ENCODE assay signal across 8 mouse cellular contexts in the genomic region with DNA sequence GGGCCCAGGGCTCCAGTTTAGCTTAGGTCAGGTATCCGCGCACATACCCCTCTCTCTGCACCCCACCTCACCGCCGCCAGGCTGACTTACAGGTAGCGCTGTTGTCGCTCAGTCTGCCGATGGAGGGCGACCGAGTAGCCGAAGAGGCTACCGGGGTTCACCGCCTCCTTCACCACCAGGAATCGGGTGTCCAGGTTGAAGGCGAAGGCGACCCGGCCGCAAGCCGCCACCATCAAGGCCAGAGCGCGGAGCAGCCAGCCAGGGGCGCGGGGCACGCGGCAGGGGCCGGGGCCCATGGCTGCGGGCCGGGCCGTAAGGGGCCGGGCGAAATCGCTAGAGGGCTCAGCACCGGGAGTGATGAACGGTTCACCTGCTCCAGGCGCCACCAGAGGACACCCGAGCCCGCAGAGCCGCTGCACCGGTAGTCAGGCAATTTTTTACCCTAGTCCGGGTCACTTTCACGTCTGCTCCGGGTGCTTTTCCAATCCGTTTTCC. TPM values are rescaled to one million over a fixed set of nuclear protein-coding genes. Genes with fewer than 3 reads are reported as not detected.
A peak's percentile ranks its signal among the peaks of the same experiment; 100 is the strongest.
DNase-seq lines count a peak whose midpoint lies in the region; ATAC-seq lines count a peak whose summit lies in the region.

No protein-coding gene starts in this region.

- H3K27ac ChIP-seq in limb, embryonic 15.5 days: no peak overlapping the region
- peak overlapping the region; percentile 85 for H3K27ac ChIP-seq in midbrain, embryonic 16.5 days (ENCODE audit: low read length)
- peak overlapping the region; percentile 94 for H3K27ac ChIP-seq in stomach, embryonic 16.5 days (ENCODE audit: low read length)

- ATAC-seq in limb, embryonic 15.5 days (ENCODE audit: insufficient number of reproducible peaks, low FRiP score, low TSS enrichment, low read depth): no peak
- peak; percentile 78 for ATAC-seq in midbrain, embryonic 16.5 days
- peak; percentile 28 for ATAC-seq in stomach, embryonic 16.5 days (ENCODE audit: insufficient read depth, low FRiP score)

- H3K9me3 ChIP-seq in limb, embryonic 15.5 days: no peaks in the 10 kb centered on the region
- H3K9me3 ChIP-seq in midbrain, embryonic 16.5 days (replicated peaks; ENCODE audit: control insufficient read depth, low read length, poor library complexity, severe bottlenecking): no peaks in the 10 kb centered on the region
- no peaks in the 10 kb centered on the region for H3K9me3 ChIP-seq in stomach, embryonic 16.5 days (replicated peaks; ENCODE audit: control insufficient read depth, low read length)

- H3K36me3 ChIP-seq in limb, embryonic 15.5 days: no peaks in the 10 kb centered on the region
- H3K36me3 ChIP-seq in midbrain, embryonic 16.5 days (ENCODE audit: control insufficient read depth, insufficient read depth, low read length): no peaks in the 10 kb centered on the region
- no peaks in the 10 kb centered on the region for H3K36me3 ChIP-seq in stomach, embryonic 16.5 days (ENCODE audit: control insufficient read depth, insufficient read depth, low read length)

- H3K9ac ChIP-seq in limb, embryonic 15.5 days: peak overlapping the region; percentile 44; the same call in 1 of the 2 replicates
- H3K9ac ChIP-seq in midbrain, embryonic 16.5 days (ENCODE audit: low read depth, low read length): peak overlapping the region; percentile 81
- H3K9ac ChIP-seq in stomach, embryonic 16.5 days (ENCODE audit: low read length): peak overlapping the region; percentile 84

- peak; percentile 32 for DNase-seq in spleen, adult 12 weeks (ENCODE audit: low spot score)
- no peak for DNase-seq in spleen, postnatal 14 days (ENCODE audit: low spot score in 2 of 2)
- DNase-seq in cerebellum, postnatal 10 days: peak; percentile 86 to 88
- DNase-seq in gastrocnemius, postnatal 10 days: peak; percentile 31
- peak; percentile 69 for DNase-seq in kidney, adult 11 months

- WGBS in limb, embryonic 15.5 days: 1% methylated on average over 42 of the region's 42 CpGs
- under 1% methylated on average over 40 of the region's 42 CpGs for WGBS in midbrain, embryonic 16.5 days
- under 1% methylated on average over 42 of the region's 42 CpGs for WGBS in stomach, embryonic 16.5 days

- H3K4me3 ChIP-seq in limb, embryonic 15.5 days: peak overlapping the region; percentile 52
- H3K4me3 ChIP-seq in midbrain, embryonic 16.5 days (ENCODE audit: low read depth, low read length): peak overlapping the region; percentile 75
- peak overlapping the region; percentile 71 for H3K4me3 ChIP-seq in stomach, embryonic 16.5 days (replicated peaks; ENCODE audit: low read length)

- H3K4me2 ChIP-seq in limb, embryonic 15.5 days: peak overlapping the region; percentile 89
- H3K4me2 ChIP-seq in midbrain, embryonic 16.5 days (ENCODE audit: low read length): peak overlapping the region; percentile 72
- peak overlapping the region; percentile 69 for H3K4me2 ChIP-seq in stomach, embryonic 16.5 days (ENCODE audit: low read depth, low read length)

- H3K27me3 ChIP-seq in limb, embryonic 15.5 days: peaks cover 65% of the 10 kb centered on the region
- H3K27me3 ChIP-seq in midbrain, embryonic 16.5 days (ENCODE audit: control insufficient read depth, insufficient read depth, low read depth, low read length): peaks cover 4% of the 10 kb centered on the region; the same call in 1 of the 2 replicates
- H3K27me3 ChIP-seq in stomach, embryonic 16.5 days (ENCODE audit: control insufficient read depth, insufficient read depth, low read length): no peaks in the 10 kb centered on the region

- peaks cover 54% of the 10 kb centered on the region for H3K4me1 ChIP-seq in limb, embryonic 15.5 days
- peaks cover 11% of the 10 kb centered on the region for H3K4me1 ChIP-seq in midbrain, embryonic 16.5 days (ENCODE audit: control insufficient read depth, insufficient read depth, low read length)
- H3K4me1 ChIP-seq in stomach, embryonic 16.5 days (ENCODE audit: control insufficient read depth, insufficient read depth, low read length): peaks cover 70% of the 10 kb centered on the region

RNA-seq across cellular contexts. Expression of gene Itga3, which starts 0.5 kb away (rescaled TPM):
- 1 to 10 TPM; 3.4 to 4.6 TPM for total RNA-seq in gastrocnemius, postnatal 10 days (2021)
- 8.9 and 9.5 TPM in 2 replicates for polyA plus RNA-seq in limb, embryonic 15.5 days (2015; fragmentation: Nextera tagmentation; extraction: Ambion mirVana)
- polyA plus RNA-seq in midbrain, embryonic 16.5 days (2015; fragmentation: Nextera tagmentation; extraction: Ambion mirVana): 13.7 and 16.6 TPM in 2 replicates
- polyA plus RNA-seq in stomach, embryonic 16.5 days (2015; fragmentation: Nextera tagmentation; extraction: Ambion mirVana): 19.4 and 19.9 TPM in 2 replicates

RNA-seq across cellular contexts. Expression of gene Pdk2, which starts 34.9 kb away (rescaled TPM):
- total RNA-seq in gastrocnemius, postnatal 10 days (2021): 100 to 1,000 TPM; 345 to 347 TPM
- 33.4 and 42.9 TPM in 2 replicates for polyA plus RNA-seq in limb, embryonic 15.5 days (2015; fragmentation: Nextera tagmentation; extraction: Ambion mirVana)
- polyA plus RNA-seq in midbrain, embryonic 16.5 days (2015; fragmentation: Nextera tagmentation; extraction: Ambion mirVana): 24.1 and 27.5 TPM in 2 replicates
- 37.9 and 39.3 TPM in 2 replicates for polyA plus RNA-seq in stomach, embryonic 16.5 days (2015; fragmentation: Nextera tagmentation; extraction: Ambion mirVana)

RNA-seq across cellular contexts. Expression of gene Dlx3, which starts 43.8 kb away (rescaled TPM):
- total RNA-seq in gastrocnemius, postnatal 10 days (2021): 1 to 10 TPM in 1 of 2 experiments, not detected in 1; 2.7 TPM
- 17.7 and 20.9 TPM in 2 replicates for polyA plus RNA-seq in limb, embryonic 15.5 days (2015; fragmentation: Nextera tagmentation; extraction: Ambion mirVana)
- 0.22 and 0.38 TPM in 2 replicates for polyA plus RNA-seq in midbrain, embryonic 16.5 days (2015; fragmentation: Nextera tagmentation; extraction: Ambion mirVana)
- 3.0 and 3.9 TPM in 2 replicates for polyA plus RNA-seq in stomach, embryonic 16.5 days (2015; fragmentation: Nextera tagmentation; extraction: Ambion mirVana)

Comparison
In these comparisons a context has a peak if more than half of its experiments do, and no peak if none do; other contexts are left out.
1. DNase-seq: peak in spleen, adult 12 weeks (single experiment), cerebellum, postnatal 10 days (2 of 2), gastrocnemius, postnatal 10 days (single experiment) and kidney, adult 11 months (single experiment); none in spleen, postnatal 14 days (0 of 2).
2. Peak in every context shown above with its lines, with median percentiles within 50 percentile points of each other: H3K4me2 ChIP-seq, H3K4me3 ChIP-seq and H3K9ac ChIP-seq.